Mouse (Mus musculus): ENCODE results near the gene Chst15.

Gene Chst15

GRCm38 (mm10) chr7:132299661-132300210 is 17.3 kb downstream of the Chst15 start:
- DNase-seq, result peak in 1 of 2 experiments; percentile 38

- no peak for DNase-seq
Observed at GRCm38 (mm10) chr7:132298412-132298990, 18.5 kb downstream of the Chst15 start.

- peak; percentile 54 to 72 for DNase-seq
Observed at GRCm38 (mm10) chr7:132296661-132297443, 20.2 kb downstream of the Chst15 start.

- peak in 1 of 2 experiments; percentile 26 for DNase-seq
Observed at GRCm38 (mm10) chr7:132296132-132296531, 20.9 kb downstream of the Chst15 start.

- no peak for DNase-seq
Observed at GRCm38 (mm10) chr7:132287340-132287664, 29.7 kb downstream of the Chst15 start.

GRCm38 (mm10) chr7:132286630-132287339 is 30.2 kb downstream of the Chst15 start:
- peak in 1 of 2 experiments; percentile 26 for DNase-seq

GRCm38 (mm10) chr7:132284795-132285194 is 32.2 kb downstream of the Chst15 start:
- no peak for DNase-seq

- no peak for DNase-seq
Observed at GRCm38 (mm10) chr7:132284048-132284737, 32.8 kb downstream of the Chst15 start.

GRCm38 (mm10) chr7:132282576-132282975 is 34.5 kb downstream of the Chst15 start:
- DNase-seq, result no peak

GRCm38 (mm10) chr7:132282161-132282560 is 34.9 kb downstream of the Chst15 start:
- no peak for DNase-seq

GRCm38 (mm10) chr7:132281753-132282152 is 35.3 kb downstream of the Chst15 start:
- no peak for DNase-seq

- peak; percentile 63 to 83 for DNase-seq
Observed at GRCm38 (mm10) chr7:132278658-132279057, 38.4 kb downstream of the Chst15 start.

GRCm38 (mm10) chr7:132276287-132276686 is 40.7 kb downstream of the Chst15 start:
- DNase-seq, result no peak

- no peak for DNase-seq
Observed at GRCm38 (mm10) chr7:132273741-132274513, 43.1 kb downstream of the Chst15 start.

GRCm38 (mm10) chr7:132272984-132273383 is 44.0 kb downstream of the Chst15 start:
- DNase-seq, result no peak

- DNase-seq, result no peak
Observed at GRCm38 (mm10) chr7:132270364-132270763, 46.7 kb downstream of the Chst15 start.

GRCm38 (mm10) chr7:132269661-132270060 is 47.4 kb downstream of the Chst15 start:
- DNase-seq, result no peak

GRCm38 (mm10) chr7:132267721-132268498 is 49.1 kb downstream of the Chst15 start:
- no peak for DNase-seq

GRCm38 (mm10) chr7:132264763-132265162 is 52.3 kb downstream of the Chst15 start:
- DNase-seq, result no peak

- no peak for DNase-seq
Observed at GRCm38 (mm10) chr7:132263186-132263585, 53.8 kb downstream of the Chst15 start.

GRCm38 (mm10) chr7:132262696-132263095 is 54.3 kb downstream of the Chst15 start:
- no peak for DNase-seq
